Mouse (Mus musculus) liver, adult 2 months (tissue): Measurements from ENCODE around the gene Kcnj6.

Experiments
- CTCF ChIP-seq: fragments of 200-500 bp; IDR thresholded peaks from 2 replicates; pipeline ENCODE4 v1.5.1; 2011; ENCODE audit warnings: low read depth, low read length, control low read depth
- POLR2A ChIP-seq: fragments of 200-500 bp; IDR thresholded peaks from 2 replicates; pipeline ENCODE4 v1.6.1; 2011; ENCODE audit warnings: low read length, control low read depth; ENCODE audit not compliant: insufficient read depth; ENCODE audit errors: extremely low read depth

DNA sequence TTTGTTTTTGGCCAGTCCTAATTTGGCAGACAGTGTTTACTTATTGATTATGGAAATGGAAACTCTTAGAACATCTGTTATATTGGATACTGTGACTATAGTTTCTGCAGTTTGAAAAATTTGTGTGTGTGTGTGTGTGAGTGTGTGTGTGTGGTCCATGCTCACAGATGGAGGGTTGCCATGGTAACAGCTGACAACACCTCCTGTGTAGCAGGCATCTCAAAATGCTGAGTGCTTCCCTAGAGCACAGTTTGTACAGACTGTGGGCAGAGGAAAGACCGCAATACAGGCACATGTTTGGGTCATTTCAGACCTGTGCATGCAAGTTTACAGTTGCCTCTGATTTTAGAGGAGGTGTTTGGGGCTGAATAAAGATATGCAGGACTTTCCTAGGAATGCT lies 244.0 kb downstream of the Kcnj6 start:
- no peak for TF ChIP-seq POLR2A
- no peak for TF ChIP-seq CTCF
